Comparison of ENCODE assay signal across 8 mouse cellular contexts in genomic region chr8:88272231-88273050, GRCm38 (mm10). TPM values are rescaled to one million over a fixed set of nuclear protein-coding genes. Genes with fewer than 3 reads are reported as not detected.
DNase-seq lines count a peak whose midpoint lies in the region; ATAC-seq and TF ChIP-seq lines count a peak whose summit lies in the region.

Adcy7 (plus strand) TSS chr8:88272403.

- 4% methylated on average over 64 of the region's 64 CpGs for WGBS in embryonic facial prominence, embryonic 15.5 days
- 4% methylated on average over 43 of the region's 64 CpGs for WGBS in heart, postnatal 0 days
- 3% methylated on average over 64 of the region's 64 CpGs for WGBS in limb, embryonic 13.5 days
- 3% methylated on average over 64 of the region's 64 CpGs for WGBS in midbrain, embryonic 11.5 days

- no peaks in the 10 kb centered on the region for H3K36me3 ChIP-seq in embryonic facial prominence, embryonic 15.5 days
- no peaks in the 10 kb centered on the region for H3K36me3 ChIP-seq in heart, postnatal 0 days (replicated peaks; ENCODE audit: control insufficient read depth, insufficient read depth, low read length)
- H3K36me3 ChIP-seq in limb, embryonic 13.5 days = no peaks in the 10 kb centered on the region
- H3K36me3 ChIP-seq in midbrain, embryonic 11.5 days (ENCODE audit: control insufficient read depth, insufficient read depth, low read length) = no peaks in the 10 kb centered on the region

- TF ChIP-seq EP300 in heart, postnatal 0 days (IDR thresholded peaks at IDR 0.05; ENCODE audit: low read depth) = no peak

- peaks cover 12% of the 10 kb centered on the region for H3K4me1 ChIP-seq in embryonic facial prominence, embryonic 15.5 days
- peaks cover 11% of the 10 kb centered on the region for H3K4me1 ChIP-seq in heart, postnatal 0 days (ENCODE audit: control insufficient read depth, insufficient read depth)
- peaks cover 12% of the 10 kb centered on the region for H3K4me1 ChIP-seq in limb, embryonic 13.5 days
- peaks cover 11% of the 10 kb centered on the region for H3K4me1 ChIP-seq in midbrain, embryonic 11.5 days (ENCODE audit: control insufficient read depth, insufficient read depth, low read length)

- TF ChIP-seq CTCF in heart, postnatal 0 days (IDR thresholded peaks at IDR 0.05; ENCODE audit: low read depth) = peak; percentile 29

- peak; percentile 63; the same call in 1 of the 2 replicates for ATAC-seq in embryonic facial prominence, embryonic 15.5 days (ENCODE audit: insufficient number of reproducible peaks, low FRiP score, low TSS enrichment, low read depth)
- peak; percentile 40; the same call in 1 of the 2 replicates for ATAC-seq in heart, postnatal 0 days (ENCODE audit: insufficient read depth, low read depth)
- ATAC-seq in limb, embryonic 13.5 days (ENCODE audit: low FRiP score, low read depth) = no peak; the same call in 1 of the 2 replicates
- peak; percentile 68 for ATAC-seq in midbrain, embryonic 11.5 days (ENCODE audit: low FRiP score)

- H3K27ac ChIP-seq in embryonic facial prominence, embryonic 15.5 days (replicated peaks) = no peak within 1 kb of the TSS
- H3K27ac ChIP-seq in heart, postnatal 0 days (ENCODE audit: low read depth) = no peak within 1 kb of the TSS
- H3K27ac ChIP-seq in limb, embryonic 13.5 days = no peak within 1 kb of the TSS
- H3K27ac ChIP-seq in midbrain, embryonic 11.5 days (ENCODE audit: low read depth, low read length) = no peak within 1 kb of the TSS

- peak within 1 kb of the TSS; percentile 49 for H3K4me3 ChIP-seq in embryonic facial prominence, embryonic 15.5 days (replicated peaks)
- peak within 1 kb of the TSS; percentile 33 for H3K4me3 ChIP-seq in heart, postnatal 0 days (ENCODE audit: low read depth, low read length)
- H3K4me3 ChIP-seq in limb, embryonic 13.5 days = peak within 1 kb of the TSS; percentile 47
- peak within 1 kb of the TSS; percentile 35 for H3K4me3 ChIP-seq in midbrain, embryonic 11.5 days (ENCODE audit: low read depth, low read length)

- H3K9me3 ChIP-seq in embryonic facial prominence, embryonic 15.5 days (replicated peaks) = no peaks in the 10 kb centered on the region
- no peaks in the 10 kb centered on the region for H3K9me3 ChIP-seq in heart, postnatal 0 days (replicated peaks; ENCODE audit: control insufficient read depth, low read length)
- no peaks in the 10 kb centered on the region for H3K9me3 ChIP-seq in limb, embryonic 13.5 days
- no peaks in the 10 kb centered on the region for H3K9me3 ChIP-seq in midbrain, embryonic 11.5 days (ENCODE audit: control insufficient read depth, low read length)

- H3K27me3 ChIP-seq in embryonic facial prominence, embryonic 15.5 days = peaks cover 12% of the 10 kb centered on the region
- peaks cover 10% of the 10 kb centered on the region; the same call in 1 of the 2 replicates for H3K27me3 ChIP-seq in heart, postnatal 0 days (ENCODE audit: control insufficient read depth, insufficient read depth, low read length)
- peaks cover 32% of the 10 kb centered on the region for H3K27me3 ChIP-seq in limb, embryonic 13.5 days
- peaks cover 15% of the 10 kb centered on the region for H3K27me3 ChIP-seq in midbrain, embryonic 11.5 days (ENCODE audit: control insufficient read depth, insufficient read depth, low read length)

- H3K9ac ChIP-seq in embryonic facial prominence, embryonic 15.5 days = peak within 1 kb of the TSS; percentile 46
- peak within 1 kb of the TSS; percentile 28; the same call in 1 of the 2 replicates for H3K9ac ChIP-seq in heart, postnatal 0 days (replicated peaks; ENCODE audit: low read depth, low read length)
- H3K9ac ChIP-seq in limb, embryonic 13.5 days = peak within 1 kb of the TSS; percentile 66
- peak within 1 kb of the TSS; percentile 67 for H3K9ac ChIP-seq in midbrain, embryonic 11.5 days (ENCODE audit: low read length)

- peak; percentile 59 to 78 for DNase-seq in adrenal gland, adult 18-20 months (ENCODE audit: low spot score in 2 of 2)
- DNase-seq in adrenal gland, postnatal 4 days (ENCODE audit: low spot score in 2 of 2) = no peak
- peak; percentile 73 to 87 for DNase-seq in adrenal gland, postnatal 36 days
- no peak for DNase-seq in heart, postnatal 0 days (ENCODE audit: low spot score)
- DNase-seq in midbrain, embryonic 11.5 days (ENCODE audit: low spot score, missing footprints) = peak; percentile 95
- DNase-seq in spleen, postnatal 36 days (ENCODE audit: low spot score in 2 of 2) = peak; percentile 59

- peak within 1 kb of the TSS; percentile 98 for H3K4me2 ChIP-seq in embryonic facial prominence, embryonic 15.5 days (replicated peaks)
- H3K4me2 ChIP-seq in heart, postnatal 0 days (ENCODE audit: low read depth, low read length) = peak within 1 kb of the TSS; percentile 81
- peak within 1 kb of the TSS; percentile 83 for H3K4me2 ChIP-seq in limb, embryonic 13.5 days (replicated peaks)
- peak within 1 kb of the TSS; percentile 91 for H3K4me2 ChIP-seq in midbrain, embryonic 11.5 days

RNA-seq across cellular contexts. Expression of gene Adcy7, which starts in this region (rescaled TPM):
- total RNA-seq in adrenal gland, adult 18-20 months (2021) = 10 to 100 TPM in 1 of 2 experiments, 1 to 10 TPM in 1; 5.7 to 11.4 TPM
- total RNA-seq in adrenal gland, postnatal 4 days (2021) = 1 to 10 TPM; 6.8 to 8.0 TPM
- total RNA-seq in adrenal gland, postnatal 36 days (2021) = 10 to 100 TPM in 1 of 2 experiments, 1 to 10 TPM in 1; 5.7 to 11.5 TPM
- 8.9 and 10.6 TPM in 2 replicates for polyA plus RNA-seq in embryonic facial prominence, embryonic 15.5 days (2015; fragmentation: Nextera tagmentation; extraction: Ambion mirVana)
- total RNA-seq in heart, postnatal 0 days (2014; rRNA removed; ENCODE audit: low replicate concordance) = 3.5 and 7.3 TPM in 2 replicates
- polyA plus RNA-seq in heart, postnatal 0 days (2015; fragmentation: Nextera tagmentation; extraction: Ambion mirVana) = 1.2 and 1.9 TPM in 2 replicates
- 5.1 and 5.5 TPM in 2 replicates for polyA plus RNA-seq in limb, embryonic 13.5 days (2015; fragmentation: Nextera tagmentation; extraction: Ambion mirVana)
- 1.8 and 2.1 TPM in 2 replicates for polyA plus RNA-seq in midbrain, embryonic 11.5 days (2014; fragmentation: Nextera tagmentation; extraction: Ambion mirVana)

Comparison
In these comparisons a context has a peak if more than half of its experiments do, and no peak if none do; other contexts are left out.
1. DNase-seq: peak in adrenal gland, adult 18-20 months (2 of 2), adrenal gland, postnatal 36 days (2 of 2), midbrain, embryonic 11.5 days (single experiment) and spleen, postnatal 36 days (2 of 2); none in adrenal gland, postnatal 4 days (0 of 2) and heart, postnatal 0 days (single experiment).
2. Peak in every context shown above with its lines, with median percentiles within 50 percentile points of each other: H3K4me2 ChIP-seq, H3K4me3 ChIP-seq and H3K9ac ChIP-seq.